Mouse (Mus musculus): ENCODE data around the gene Fzd5. TPM values are rescaled to one million over a fixed set of nuclear protein-coding genes. Genes with fewer than 3 reads are reported as not detected.

Fzd5 gene
- total RNA-seq, 1 experiment from 2014 or later: 4.8 TPM

GRCm38 (mm10) chr1:64735781-64736680 lies 1.5 kb downstream of the Fzd5 start:
- ATAC-seq (replicated peaks; ENCODE audit: insufficient number of reproducible peaks, low FRiP score, low TSS enrichment, poor library complexity, severe bottlenecking): 0 out of 2 replicates have a peak, but pooled peaks have one; percentile 23

- no peak for ATAC-seq (replicated peaks; ENCODE audit: insufficient number of reproducible peaks, low FRiP score, low TSS enrichment, poor library complexity, severe bottlenecking)
Measured at GRCm38 (mm10) chr1:64734771-64735750, 2.5 kb downstream of the Fzd5 start.

DNA sequence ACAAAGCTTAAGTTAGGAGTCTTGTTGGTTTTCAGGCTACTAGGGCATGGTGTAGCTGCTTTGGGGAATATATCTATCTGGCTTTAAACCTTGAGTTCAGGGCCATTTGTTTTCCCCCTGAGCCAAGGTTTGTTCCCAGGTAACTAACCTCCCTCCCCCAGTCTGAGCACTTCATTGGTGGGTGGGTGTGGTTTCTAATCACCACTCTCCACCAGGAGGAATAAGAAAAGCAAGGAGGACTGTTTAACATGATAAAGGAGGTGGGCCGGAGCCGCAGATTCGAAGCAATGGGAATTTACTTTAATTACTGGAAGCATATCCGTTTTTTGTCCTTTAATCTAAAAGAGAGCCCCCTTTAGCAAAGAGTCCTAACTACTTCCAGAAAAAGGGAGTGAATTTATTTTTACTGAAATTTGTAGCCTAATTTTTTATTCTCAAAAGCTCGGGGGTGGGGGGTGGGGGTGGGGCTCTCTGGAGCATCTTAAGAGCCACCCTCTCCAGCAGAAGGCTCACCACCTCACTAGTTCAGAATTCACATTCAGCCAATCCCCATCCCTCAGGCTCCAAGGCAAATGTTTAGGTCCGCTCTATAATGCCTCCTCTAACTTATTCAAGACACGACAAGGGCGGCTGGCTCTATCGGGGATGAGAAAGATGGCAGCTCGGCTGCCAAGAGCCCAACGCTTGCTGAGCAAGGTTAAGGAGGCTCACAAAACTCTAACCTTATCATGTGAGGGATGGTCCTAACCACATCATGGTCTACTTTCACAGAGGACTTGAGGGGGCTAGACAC lies 3.9 kb downstream of the Fzd5 start:
- no peak for ATAC-seq (replicated peaks; ENCODE audit: insufficient number of reproducible peaks, low FRiP score, low TSS enrichment, poor library complexity, severe bottlenecking)

- ATAC-seq (replicated peaks; ENCODE audit: insufficient number of reproducible peaks, low FRiP score, low TSS enrichment, poor library complexity, severe bottlenecking): no peak
Measured at GRCm38 (mm10) chr1:64732637-64733200, 4.8 kb downstream of the Fzd5 start.

DNA sequence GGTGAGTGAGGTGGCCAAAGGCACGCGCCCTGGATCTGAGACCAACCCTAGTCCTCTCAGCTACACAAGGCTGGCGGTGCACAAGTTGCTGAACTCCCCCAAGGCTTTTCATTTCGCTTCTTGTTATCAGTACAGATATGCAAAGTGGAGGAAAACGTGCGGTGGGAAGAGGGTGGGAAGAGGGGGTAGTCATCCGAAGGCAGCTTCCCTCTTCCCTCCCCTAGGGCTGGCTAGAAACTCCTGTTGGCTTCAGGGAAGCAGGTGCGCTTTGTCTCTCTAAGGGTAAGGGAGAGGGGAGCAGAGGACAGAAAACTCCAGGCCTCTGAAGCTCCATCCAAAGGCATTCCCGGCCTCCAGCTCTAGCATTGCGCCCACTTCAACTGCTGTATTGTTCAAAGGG lies 5.4 kb downstream of the Fzd5 start:
- ATAC-seq (replicated peaks; ENCODE audit: insufficient number of reproducible peaks, low FRiP score, low TSS enrichment, poor library complexity, severe bottlenecking): no peak

DNA sequence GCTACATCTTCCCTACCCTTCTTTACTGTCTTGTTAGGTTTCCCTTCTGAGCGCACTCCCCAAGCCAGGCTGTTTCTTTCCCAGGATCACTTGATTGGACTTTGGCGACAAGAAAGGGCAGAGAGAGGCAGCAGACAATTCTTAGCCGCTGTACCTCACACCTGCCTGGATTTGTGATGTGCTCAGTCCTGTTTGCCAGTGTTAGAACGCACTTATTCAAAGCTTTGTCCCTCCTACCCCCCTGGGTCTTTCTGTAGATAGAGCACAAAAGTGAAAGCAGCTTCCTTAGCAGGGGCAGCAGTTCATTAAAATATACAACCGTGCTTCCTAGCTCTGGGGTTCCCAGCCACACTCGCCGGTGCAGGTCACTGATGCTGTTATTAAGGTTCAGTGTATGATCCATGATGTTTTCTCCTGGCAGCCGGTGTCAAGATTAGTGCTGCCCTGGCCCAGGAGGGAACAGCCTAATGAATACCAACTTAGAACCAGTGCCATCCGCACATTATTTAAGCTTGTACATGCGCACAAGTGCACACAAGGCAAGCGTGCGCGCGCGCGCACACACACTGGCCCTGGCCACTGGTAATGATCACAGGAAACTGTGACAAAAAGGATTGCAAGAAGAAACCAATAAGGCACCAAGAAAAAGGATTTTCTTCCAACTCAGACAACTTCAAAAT lies 6.1 kb downstream of the Fzd5 start:
- ATAC-seq (replicated peaks; ENCODE audit: insufficient number of reproducible peaks, low FRiP score, low TSS enrichment, poor library complexity, severe bottlenecking): no peak

GRCm38 (mm10) chr1:64730046-64730445 lies 7.5 kb downstream of the Fzd5 start:
- no peak for ATAC-seq (replicated peaks; ENCODE audit: insufficient number of reproducible peaks, low FRiP score, low TSS enrichment, poor library complexity, severe bottlenecking)

DNA sequence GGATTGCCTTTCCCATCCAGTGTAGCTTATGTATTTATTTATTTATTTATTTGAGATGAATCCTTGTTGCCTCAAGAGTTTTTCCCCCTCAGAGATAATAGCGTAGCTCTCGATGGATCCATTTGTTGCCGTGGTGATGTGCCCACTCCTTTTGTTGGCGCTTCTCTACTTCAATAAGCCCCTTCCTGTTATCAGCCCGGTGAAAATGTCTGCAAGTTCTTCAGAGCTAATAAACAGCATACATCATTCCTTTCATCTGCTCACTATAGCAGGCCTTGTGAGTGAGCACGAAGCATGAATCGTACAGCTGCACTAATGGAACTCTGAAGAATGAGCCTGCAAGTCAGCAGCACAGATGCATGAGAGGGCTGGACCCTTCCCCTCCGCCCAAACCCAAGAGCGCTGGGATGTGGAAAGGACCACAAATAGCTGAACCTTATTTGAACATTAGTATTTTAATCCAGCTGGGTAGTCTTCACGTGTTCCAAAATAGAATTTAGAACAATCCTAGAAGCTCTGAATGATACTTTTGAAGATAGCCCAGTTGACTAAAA lies 16.4 kb downstream of the Fzd5 start:
- no peak for ATAC-seq (replicated peaks; ENCODE audit: insufficient number of reproducible peaks, low FRiP score, low TSS enrichment, poor library complexity, severe bottlenecking)

- ATAC-seq (replicated peaks; ENCODE audit: insufficient number of reproducible peaks, low FRiP score, low TSS enrichment, poor library complexity, severe bottlenecking): peak; percentile 94
Measured at GRCm38 (mm10) chr1:64717504-64717903, 20.0 kb downstream of the Fzd5 start.

GRCm38 (mm10) chr1:64716589-64717304 lies 20.8 kb downstream of the Fzd5 start:
- no peak for ATAC-seq (replicated peaks; ENCODE audit: insufficient number of reproducible peaks, low FRiP score, low TSS enrichment, poor library complexity, severe bottlenecking)

GRCm38 (mm10) chr1:64715458-64715857 lies 22.1 kb downstream of the Fzd5 start:
- no peak for ATAC-seq (replicated peaks; ENCODE audit: insufficient number of reproducible peaks, low FRiP score, low TSS enrichment, poor library complexity, severe bottlenecking)

DNA sequence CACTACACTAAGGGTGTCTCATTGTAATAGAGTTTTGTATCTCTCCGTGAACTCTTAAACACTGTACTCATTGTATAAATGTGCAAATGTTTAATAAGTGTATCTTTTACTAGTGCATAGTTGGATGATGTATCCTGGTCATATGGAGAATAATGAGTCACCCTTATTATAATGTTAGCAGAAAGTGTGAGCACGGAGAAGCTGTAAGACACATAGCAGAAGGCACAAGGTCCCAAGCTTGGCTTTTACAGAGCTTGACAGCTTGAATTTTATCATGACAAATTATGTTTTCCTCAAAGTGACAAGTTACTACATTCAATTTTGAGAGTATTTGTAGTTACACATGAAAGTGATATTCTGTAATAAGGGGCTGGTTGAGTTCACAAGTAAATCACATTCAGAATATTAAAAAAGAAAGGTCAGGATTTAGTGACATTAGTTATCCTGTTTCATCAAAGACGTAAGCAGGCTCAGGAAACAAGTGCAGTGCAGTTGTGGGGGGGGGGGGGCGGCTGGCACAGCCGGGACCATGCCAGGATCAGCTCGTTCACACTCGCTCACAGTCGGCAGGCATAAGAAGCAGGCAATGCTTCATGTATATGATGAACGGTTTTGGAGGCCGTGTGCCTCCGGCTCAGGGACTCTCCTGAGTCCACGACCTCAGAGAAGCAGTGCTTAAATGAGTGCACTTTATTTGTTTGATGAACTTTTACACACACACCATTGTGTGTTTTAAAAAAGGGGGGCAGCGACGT lies 25.4 kb downstream of the Fzd5 start:
- no peak for ATAC-seq (replicated peaks; ENCODE audit: insufficient number of reproducible peaks, low FRiP score, low TSS enrichment, poor library complexity, severe bottlenecking)

GRCm38 (mm10) chr1:64709891-64710290 lies 27.7 kb downstream of the Fzd5 start:
- 0 out of 2 replicates have a peak, but pooled peaks have one; percentile 43 for ATAC-seq (replicated peaks; ENCODE audit: insufficient number of reproducible peaks, low FRiP score, low TSS enrichment, poor library complexity, severe bottlenecking)

- no peak for ATAC-seq (replicated peaks; ENCODE audit: insufficient number of reproducible peaks, low FRiP score, low TSS enrichment, poor library complexity, severe bottlenecking)
Measured at GRCm38 (mm10) chr1:64706610-64707009, 30.9 kb downstream of the Fzd5 start.

DNA sequence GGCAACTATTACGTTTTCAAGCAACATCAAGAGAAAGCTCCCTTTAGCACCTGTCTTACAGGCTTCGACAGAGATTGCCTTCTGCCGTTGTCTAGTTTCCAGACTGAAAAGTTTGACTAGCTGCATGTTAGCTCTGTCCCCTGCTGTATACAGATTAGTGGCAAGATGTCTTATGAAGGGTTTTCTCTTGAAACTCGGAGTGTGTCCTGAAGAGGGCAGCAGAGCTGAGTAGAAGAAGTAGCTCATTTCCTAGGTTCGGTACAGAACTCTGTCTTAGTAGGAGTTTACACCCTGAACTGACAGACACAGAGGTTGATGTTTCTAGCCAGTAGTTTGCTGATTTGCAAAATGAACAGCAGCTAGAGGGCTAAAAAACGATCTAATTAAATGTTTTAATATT lies 32.3 kb downstream of the Fzd5 start:
- peak; percentile 71 for ATAC-seq (replicated peaks; ENCODE audit: insufficient number of reproducible peaks, low FRiP score, low TSS enrichment, poor library complexity, severe bottlenecking)

GRCm38 (mm10) chr1:64701780-64702179 lies 35.8 kb downstream of the Fzd5 start:
- ATAC-seq (replicated peaks; ENCODE audit: insufficient number of reproducible peaks, low FRiP score, low TSS enrichment, poor library complexity, severe bottlenecking): no peak

Data from monocyte, adult 5-6 weeks (primary cell).